Mouse (Mus musculus) olfactory bulb, adult 2 months (tissue): ENCODE data around the gene Fam186a.

Experiments used
- CTCF ChIP-seq: fragments of 200-500 bp; IDR thresholded peaks from 2 replicates; pipeline ENCODE4 v1.5.1; 2012; ENCODE audit warnings: low read depth, mild to moderate bottlenecking, low read length, moderate library complexity; ENCODE audit not compliant: insufficient read depth
- POLR2A ChIP-seq: fragments of 200-500 bp; IDR thresholded peaks from 2 replicates; pipeline ENCODE4 v1.6.1; 2012; ENCODE audit warnings: mild to moderate bottlenecking, low read depth, low read length, moderate library complexity; ENCODE audit not compliant: insufficient read depth

- TF ChIP-seq CTCF, result no peak
- TF ChIP-seq POLR2A, result no peak
Measured at GRCm38 (mm10) chr15:99972989-99973911, 6.4 kb upstream of the Fam186a start.
